Mouse (Mus musculus): ENCODE measurements around the gene Aif1. TPM values are rescaled to one million over a fixed set of nuclear protein-coding genes. Genes with fewer than 3 reads are reported as not detected.
"Not testable (repeated sequence)": the region's sequence is repeated elsewhere in the genome, so short reads cannot be mapped to it uniquely, and the experiment has no call there.

Aif1 gene
- polyA plus RNA-seq, 1 experiment from 2014 or later = 7.3 TPM

- Histone ChIP-seq H3K9me3 (no peaks in the 10 kb centered on the region), H3K27me3 (replicated peaks) (no peaks in the 10 kb centered on the region), H3K4me1 (peaks cover 27% of the 10 kb centered on the region), H3K4me2 (no peak within 1 kb of the TSS), H3K9ac (no peak within 1 kb of the TSS), H3K27ac (no peak within 1 kb of the TSS), H3K4me3 (no peak within 1 kb of the TSS), H3K36me3 (replicated peaks) (no peaks in the 10 kb centered on the region)
- 82% methylated on average over 15 of the region's 15 CpGs for WGBS
- no peak for ATAC-seq (replicated peaks)
These were observed 44.2 kb downstream of the Aif1 start, which contains the start of gene Apom for GRCm38 (mm10) chr17:35131500-35132173. TSS of gene Apom (minus strand) at chr17:35132050.

GRCm38 (mm10) chr17:35131038-35131437 lies 44.8 kb downstream of the Aif1 start:
- Histone ChIP-seq H3K4me2 (no peak overlapping the region), H3K9me3 (no peaks in the 10 kb centered on the region), H3K4me3 (no peak overlapping the region), H3K9ac (no peak overlapping the region), H3K27me3 (replicated peaks) (no peaks in the 10 kb centered on the region), H3K36me3 (replicated peaks) (no peaks in the 10 kb centered on the region), H3K4me1 (peaks cover 27% of the 10 kb centered on the region), H3K27ac (no peak overlapping the region)
- ATAC-seq (replicated peaks) = no peak
- WGBS = 85% methylated on average over 8 of the region's 8 CpGs

DNA sequence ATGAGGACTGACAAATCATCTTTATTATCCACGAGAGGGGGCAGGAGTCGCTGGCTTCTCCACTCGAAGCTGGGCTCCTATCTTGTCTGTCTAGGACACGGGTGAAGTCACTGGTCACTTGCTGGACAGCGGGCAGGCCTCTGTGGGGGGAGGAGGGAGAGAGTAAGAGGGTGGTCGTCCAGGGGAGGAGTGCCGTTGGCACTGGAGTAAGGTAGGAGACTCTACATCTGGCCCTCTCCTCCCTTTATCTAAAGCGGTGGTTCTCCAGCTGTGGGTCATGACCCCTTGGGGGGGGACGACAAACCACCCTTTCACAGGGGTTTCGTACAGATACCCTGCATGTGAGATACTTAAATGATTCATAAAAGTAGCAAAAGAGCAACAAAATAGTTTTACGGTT lies 46.9 kb downstream of the Aif1 start:
- no peak overlapping the region for H3K27ac ChIP-seq
- no peak overlapping the region for H3K4me2 ChIP-seq
- H3K4me3 ChIP-seq = no peak overlapping the region
- ATAC-seq (replicated peaks) = no peak
- peaks cover 35% of the 10 kb centered on the region for H3K4me1 ChIP-seq
- 0 out of 2 replicates have a peak, but pooled peaks cover 3% of the 10 kb centered on the region for H3K36me3 ChIP-seq (replicated peaks)
- 67% methylated on average over 11 of the region's 11 CpGs for WGBS
- no peaks in the 10 kb centered on the region for H3K27me3 ChIP-seq (replicated peaks)
- H3K9me3 ChIP-seq = no peaks in the 10 kb centered on the region
- no peak overlapping the region for H3K9ac ChIP-seq

DNA sequence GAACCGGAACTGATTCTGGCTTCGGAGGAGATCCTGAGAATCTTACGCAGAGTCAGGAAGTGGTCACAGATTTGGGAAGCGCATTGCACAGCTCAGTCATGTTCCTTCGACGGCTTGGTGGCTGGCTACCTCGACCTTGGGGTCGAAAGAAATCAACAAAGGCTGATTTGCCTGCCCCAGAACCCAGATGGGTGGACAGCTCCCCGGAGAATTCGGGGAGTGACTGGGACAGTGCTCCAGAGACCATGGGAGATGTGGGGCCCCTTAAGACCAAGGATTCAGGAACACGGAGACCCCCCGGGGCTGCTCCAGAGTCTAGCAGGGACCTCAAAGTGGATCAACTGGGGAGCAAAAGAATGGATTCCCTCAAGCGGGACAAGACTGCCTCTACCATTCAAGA lies 48.9 kb downstream of the Aif1 start:
- ATAC-seq (replicated peaks) = no peak
- peak overlapping the region; percentile 65 for H3K4me2 ChIP-seq
- WGBS = 70% methylated on average over 13 of the region's 13 CpGs
- H3K4me3 ChIP-seq = peak overlapping the region; percentile 63
- peaks cover 45% of the 10 kb centered on the region for H3K4me1 ChIP-seq
- H3K9me3 ChIP-seq = no peaks in the 10 kb centered on the region
- no peak overlapping the region for H3K27ac ChIP-seq
- no peaks in the 10 kb centered on the region for H3K27me3 ChIP-seq (replicated peaks)
- peak overlapping the region; percentile 77; the same call in 1 of the 2 replicates for H3K9ac ChIP-seq
- H3K36me3 ChIP-seq (replicated peaks) = peaks cover 7% of the 10 kb centered on the region; the same call in 1 of the 2 replicates

DNA sequence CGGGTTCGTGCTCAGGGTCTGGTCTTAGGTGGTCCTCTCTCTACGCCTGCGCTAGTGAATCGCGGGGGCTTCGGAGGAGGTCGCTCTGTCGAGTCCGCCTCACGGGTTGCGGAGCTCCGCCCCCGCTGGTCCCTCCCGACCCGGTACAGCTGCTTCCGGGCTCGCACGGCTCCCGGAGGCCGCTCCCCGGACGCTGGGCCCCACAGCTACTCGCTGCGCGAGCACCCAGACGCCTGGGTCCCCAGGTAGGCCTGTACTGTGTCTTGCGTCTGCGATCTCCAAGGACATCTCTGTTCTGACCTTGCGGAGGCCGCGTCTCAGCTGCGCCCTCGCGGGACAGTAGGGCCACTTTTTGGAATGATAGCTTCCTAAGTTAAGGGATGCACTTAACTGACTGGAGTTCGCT lies 49.7 kb downstream of the Aif1 start, which contains the start of gene D17H6S53E:
Gene D17H6S53E, plus strand, starts transcription at position 168 of the 406 bp plus-strand sequence.
- Histone ChIP-seq H3K9me3 (no peaks in the 10 kb centered on the region), H3K4me3 (peak within 1 kb of the TSS; percentile 63), H3K36me3 (replicated peaks) (peaks cover 7% of the 10 kb centered on the region; the same call in 1 of the 2 replicates), H3K4me1 (peaks cover 45% of the 10 kb centered on the region), H3K4me2 (peak within 1 kb of the TSS; percentile 65), H3K9ac (peak within 1 kb of the TSS; percentile 77), H3K27me3 (replicated peaks) (no peaks in the 10 kb centered on the region), H3K27ac (peak within 1 kb of the TSS; percentile 71)
- WGBS = 1% methylated on average over 36 of the region's 36 CpGs
- ATAC-seq (replicated peaks) = peak; percentile 31; the same call in 1 of the 2 replicates

DNA sequence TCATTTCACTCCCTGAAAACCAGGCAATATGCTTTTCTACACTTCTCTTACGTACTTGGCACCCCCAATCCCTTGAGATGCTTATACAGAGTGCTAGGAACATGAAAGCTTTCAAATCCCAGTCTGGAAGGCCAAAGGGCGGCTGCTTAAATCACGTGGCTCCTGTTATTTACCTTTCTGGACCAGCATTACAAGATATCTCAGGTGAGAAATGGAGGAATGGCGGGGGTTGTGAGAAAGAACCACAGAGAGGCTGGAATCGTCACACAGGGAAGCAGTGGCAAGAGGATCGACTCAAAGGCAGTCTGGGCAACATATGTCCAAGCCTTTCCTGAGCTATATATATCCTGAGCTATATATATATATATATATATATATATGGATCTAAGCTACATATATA lies 50.3 kb downstream of the Aif1 start:
- peaks cover 7% of the 10 kb centered on the region; the same call in 1 of the 2 replicates for H3K36me3 ChIP-seq (replicated peaks)
- H3K4me3 ChIP-seq = peak overlapping the region; percentile 63
- H3K4me2 ChIP-seq = peak overlapping the region; percentile 65
- H3K4me1 ChIP-seq = peaks cover 46% of the 10 kb centered on the region
- H3K9ac ChIP-seq = peak overlapping the region; percentile 77
- H3K27ac ChIP-seq = peak overlapping the region; percentile 71
- WGBS = 32% methylated on average over 6 of the region's 6 CpGs
- no peaks in the 10 kb centered on the region for H3K27me3 ChIP-seq (replicated peaks)
- no peak for ATAC-seq (replicated peaks)
- no peaks in the 10 kb centered on the region for H3K9me3 ChIP-seq

DNA sequence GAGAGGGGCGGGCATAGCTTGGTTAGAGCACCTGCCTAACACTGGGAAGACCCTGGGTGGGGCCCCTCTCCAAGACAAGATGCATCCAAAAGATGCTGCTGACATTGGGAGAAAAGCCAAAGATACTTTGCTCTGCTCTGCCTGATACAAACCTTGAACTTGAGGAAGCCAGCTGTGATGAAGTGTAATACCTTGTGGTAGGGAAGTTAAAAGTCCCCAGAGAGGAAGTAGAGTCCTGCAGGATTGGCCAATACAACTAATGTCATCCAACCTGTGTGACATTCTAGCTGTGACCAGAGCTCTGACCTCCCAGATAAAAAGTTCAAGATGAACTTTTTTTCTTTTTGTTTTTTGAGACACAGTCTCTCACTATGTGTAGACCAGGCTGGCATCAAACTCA lies 50.8 kb downstream of the Aif1 start:
- Histone ChIP-seq H3K36me3 (replicated peaks) (peaks cover 7% of the 10 kb centered on the region; the same call in 1 of the 2 replicates), H3K27me3 (replicated peaks) (no peaks in the 10 kb centered on the region), H3K4me1 (peaks cover 51% of the 10 kb centered on the region), H3K4me2 (0 out of 2 replicates have a peak overlapping the region, but pooled peaks have one; percentile 65), H3K27ac (no peak overlapping the region), H3K4me3 (no peak overlapping the region), H3K9ac (peak overlapping the region; percentile 77; the same call in 1 of the 2 replicates), H3K9me3 (no peaks in the 10 kb centered on the region)
- WGBS = 100% methylated on average over 1 of the region's 1 CpGs
- ATAC-seq (replicated peaks) = no peak

DNA sequence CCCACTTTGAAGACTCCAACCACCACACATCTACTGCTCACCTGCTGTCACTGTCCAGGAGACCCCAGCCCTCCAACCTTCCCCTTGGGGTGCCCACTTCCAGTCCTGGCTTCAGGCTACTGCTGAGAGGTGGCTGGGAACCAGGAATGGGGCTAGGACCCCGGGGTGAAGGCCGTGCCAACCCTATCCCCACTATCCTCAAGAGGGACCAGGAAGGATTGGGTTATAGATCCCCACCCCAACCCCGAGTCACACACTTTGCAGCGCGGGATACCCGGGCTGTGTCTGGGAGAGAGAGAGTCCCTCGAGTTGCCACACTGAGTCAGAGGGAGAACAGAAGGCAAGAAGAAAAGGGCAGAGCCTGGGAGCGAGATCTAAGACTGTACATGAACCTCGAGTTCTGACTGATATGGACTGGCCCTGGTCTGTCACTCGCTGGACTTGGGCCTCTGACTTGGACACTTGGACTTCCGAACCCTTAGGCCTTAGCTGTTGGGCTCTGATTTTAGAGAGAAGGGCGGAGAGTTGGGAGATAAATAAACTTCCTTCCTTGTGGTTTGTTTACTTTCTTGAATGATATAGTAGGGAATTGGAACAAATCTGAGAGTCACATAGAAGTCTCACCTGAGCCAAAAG lies 51.5 kb downstream of the Aif1 start:
- Histone ChIP-seq H3K4me1 (peaks cover 57% of the 10 kb centered on the region), H3K36me3 (replicated peaks) (peaks cover 10% of the 10 kb centered on the region; the same call in 1 of the 2 replicates)
- not testable (repeated sequence) for H3K27me3 ChIP-seq (replicated peaks); H3K9ac ChIP-seq; ATAC-seq (replicated peaks); H3K9me3 ChIP-seq; H3K27ac ChIP-seq; H3K4me2 ChIP-seq; H3K4me3 ChIP-seq
- 92% methylated on average over 12 of the region's 12 CpGs for WGBS

- H3K27ac ChIP-seq = not testable (repeated sequence)
- 93% methylated on average over 9 of the region's 9 CpGs for WGBS
These were observed 52.6 kb downstream of the Aif1 start for GRCm38 (mm10) chr17:35123287-35123686.

GRCm38 (mm10) chr17:35121871-35122303 lies 54.0 kb downstream of the Aif1 start, which contains the start of gene Csnk2b:
TSS of gene Csnk2b (minus strand) at chr17:35122053.
- H3K9ac ChIP-seq = peak within 1 kb of the TSS; percentile 84
- peak within 1 kb of the TSS; percentile 77 for H3K4me3 ChIP-seq
- WGBS = under 1% methylated on average over 19 of the region's 19 CpGs
- no peaks in the 10 kb centered on the region for H3K9me3 ChIP-seq
- peaks cover 23% of the 10 kb centered on the region for H3K36me3 ChIP-seq (replicated peaks)
- H3K4me2 ChIP-seq = peak within 1 kb of the TSS; percentile 92
- no peak; the same call in 1 of the 2 replicates for ATAC-seq (replicated peaks)
- H3K4me1 ChIP-seq = peaks cover 38% of the 10 kb centered on the region
- H3K27ac ChIP-seq = peak within 1 kb of the TSS; percentile 90
- no peaks in the 10 kb centered on the region for H3K27me3 ChIP-seq (replicated peaks)

More at GRCm38 (mm10) chr17:35123287-35123686, 52.6 kb downstream of the Aif1 start:
- not testable (repeated sequence) for H3K9me3 ChIP-seq; H3K9ac ChIP-seq; H3K4me3 ChIP-seq; ATAC-seq (replicated peaks); H3K4me2 ChIP-seq; H3K27me3 ChIP-seq (replicated peaks)
- Histone ChIP-seq H3K4me1 (peaks cover 48% of the 10 kb centered on the region), H3K36me3 (replicated peaks) (peaks cover 14% of the 10 kb centered on the region; the same call in 1 of the 2 replicates)

- peak within 1 kb of the TSS; percentile 90 for H3K27ac ChIP-seq
- no peaks in the 10 kb centered on the region for H3K9me3 ChIP-seq
- WGBS = under 1% methylated on average over 50 of the region's 50 CpGs
- H3K36me3 ChIP-seq (replicated peaks) = peaks cover 27% of the 10 kb centered on the region
- peak within 1 kb of the TSS; percentile 77 for H3K4me3 ChIP-seq
- H3K27me3 ChIP-seq (replicated peaks) = no peaks in the 10 kb centered on the region
- peaks cover 32% of the 10 kb centered on the region for H3K4me1 ChIP-seq
- ATAC-seq (replicated peaks) = peak; percentile 94
- peak within 1 kb of the TSS; percentile 84 for H3K9ac ChIP-seq
- peak within 1 kb of the TSS; percentile 92 for H3K4me2 ChIP-seq
These were observed 54.6 kb downstream of the Aif1 start, which contains the start of gene Gpank1 for GRCm38 (mm10) chr17:35121143-35121799. TSS of gene Gpank1 (plus strand) at chr17:35121455.

Measured in midbrain, embryonic 15.5 days (tissue).